Mouse (Mus musculus) kidney, postnatal 0 days (tissue): Measurements from ENCODE around the gene Loxl4. TPM values are rescaled to one million over a fixed set of nuclear protein-coding genes. Genes with fewer than 3 reads are reported as not detected.
A peak's percentile ranks its signal among the peaks of the same experiment; 100 is the strongest.

ENCODE experiments used
- ATAC-seq: fragments of 200-750 bp; cut with Nextera tagmentation; replicated peaks from 2 replicates; pipeline ENCODE4 v1.8.0; 2017; ENCODE audit warnings: low read depth, moderate number of reproducible peaks, moderate TSS enrichment, moderate library complexity; ENCODE audit not compliant: low FRiP score
- DNase-seq: peaks from one replicate; pipeline ENCODE4 v3.0.0-alpha.2; 2016; ENCODE audit warnings: low spot score
- H3K27ac ChIP-seq: fragments of 300-500 bp; sonication (generic); 2 replicates; pipeline ENCODE4 v1.5.1; 2014; ENCODE audit warnings: mild to moderate bottlenecking
- H3K27me3 ChIP-seq: fragments of 300-500 bp; sonication (generic); 2 replicates; pipeline ENCODE4 v1.6.1; 2014; ENCODE audit warnings: low read length, mixed read lengths; ENCODE audit not compliant: insufficient read depth
- H3K36me3 ChIP-seq: fragments of 300-500 bp; sonication (generic); 2 replicates; pipeline ENCODE4 v1.6.1; 2014; ENCODE audit warnings: low read length, mixed read lengths; ENCODE audit not compliant: insufficient read depth
- H3K4me1 ChIP-seq: fragments of 300-500 bp; sonication (generic); replicated peaks from 2 replicates; pipeline ENCODE4 v1.6.1; 2014; ENCODE audit warnings: antibody characterized with exemption, low read length, mixed read lengths; ENCODE audit not compliant: insufficient read depth
- H3K4me2 ChIP-seq: fragments of 300-500 bp; sonication (generic); 2 replicates; pipeline ENCODE4 v1.6.1; 2014; ENCODE audit warnings: mild to moderate bottlenecking, low read length, moderate library complexity, mixed read lengths
- H3K4me3 ChIP-seq: fragments of 300-500 bp; sonication (generic); replicated peaks from 2 replicates; pipeline ENCODE4 v1.5.1; 2014; ENCODE audit warnings: low read depth, low read length
- H3K9ac ChIP-seq: fragments of 300-500 bp; sonication (generic); 2 replicates; pipeline ENCODE4 v1.6.1; 2014; ENCODE audit warnings: low read depth, low read length
- H3K9me3 ChIP-seq: fragments of 300-500 bp; sonication (generic); replicated peaks from 2 replicates; pipeline ENCODE4 v1.6.1; 2016; ENCODE audit warnings: low read length, inconsistent platforms, mixed read lengths
- CTCF ChIP-seq: IDR thresholded peaks from 2 replicates; pipeline ENCODE4 v1.5.1; 2016; ENCODE audit warnings: antibody characterized with exemption, low read depth, mild to moderate bottlenecking, moderate library complexity
- WGBS: fragments of 180-500 bp; shearing (Covaris S2); extraction: QIAGEN DNeasy Blood & Tissue Kit; methylation state at CpG from one replicate; pipeline ENCODE4 v1.1.7; 2014; 5-methylcytosine and 5-hydroxymethylcytosine counted together
- polyA plus RNA-seq: library from polyadenylated mRNA; unstranded; fragments of >200 nt; fragmentation: Nextera tagmentation; extraction: Ambion mirVana; gene quantifications from 2 replicates; pipeline ENCODE4 v1.2.1, GENCODE M21; 2015

The Loxl4 gene
- polyA plus RNA-seq, 1 experiment from 2014 or later, result 1.2 TPM

- no peaks in the 10 kb centered on the region for H3K27me3 ChIP-seq
- H3K4me2 ChIP-seq, result no peak overlapping the region
- H3K9ac ChIP-seq, result no peak overlapping the region
- no peak overlapping the region for H3K27ac ChIP-seq
- no peaks in the 10 kb centered on the region for H3K9me3 ChIP-seq
- TF ChIP-seq CTCF, result no peak
- WGBS, result 85% methylated on average over 4 of the region's 4 CpGs
- H3K36me3 ChIP-seq, result 0 out of 2 replicates have a peak, but pooled peaks cover 12% of the 10 kb centered on the region
- no peaks in the 10 kb centered on the region for H3K4me1 ChIP-seq
- DNase-seq (peak; percentile 8), ATAC-seq (no peak)
- no peak overlapping the region for H3K4me3 ChIP-seq
These were observed 46.2 kb downstream of the Loxl4 start for GRCm38 (mm10) chr19:42566283-42567019.

GRCm38 (mm10) chr19:42563726-42564270, 48.8 kb downstream of the Loxl4 start:
- no peak overlapping the region for H3K9ac ChIP-seq
- no peak for DNase-seq
- no peaks in the 10 kb centered on the region for H3K9me3 ChIP-seq
- no peaks in the 10 kb centered on the region for H3K27me3 ChIP-seq
- H3K27ac ChIP-seq, result no peak overlapping the region
- no peak overlapping the region for H3K4me2 ChIP-seq
- no peak for ATAC-seq
- no peaks in the 10 kb centered on the region for H3K4me1 ChIP-seq
- H3K36me3 ChIP-seq, result 0 out of 2 replicates have a peak, but pooled peaks cover 12% of the 10 kb centered on the region
- H3K4me3 ChIP-seq, result no peak overlapping the region
- 90% methylated on average over 3 of the region's 3 CpGs for WGBS
- no peak for TF ChIP-seq CTCF

GRCm38 (mm10) chr19:42562981-42563380, 49.6 kb downstream of the Loxl4 start:
- 100% methylated on average over 3 of the region's 3 CpGs for WGBS
- no peak overlapping the region for H3K4me3 ChIP-seq
- H3K9me3 ChIP-seq, result no peaks in the 10 kb centered on the region
- no peaks in the 10 kb centered on the region for H3K27me3 ChIP-seq
- H3K36me3 ChIP-seq, result 0 out of 2 replicates have a peak, but pooled peaks cover 12% of the 10 kb centered on the region
- ATAC-seq (no peak), DNase-seq (no peak)
- no peak overlapping the region for H3K4me2 ChIP-seq
- H3K9ac ChIP-seq, result no peak overlapping the region
- H3K4me1 ChIP-seq, result no peaks in the 10 kb centered on the region
- no peak overlapping the region for H3K27ac ChIP-seq
- TF ChIP-seq CTCF, result no peak

GRCm38 (mm10) chr19:42561991-42562390, 50.6 kb downstream of the Loxl4 start:
- H3K4me3 ChIP-seq, result no peak overlapping the region
- DNase-seq, result no peak
- 0 out of 2 replicates have a peak, but pooled peaks cover 12% of the 10 kb centered on the region for H3K36me3 ChIP-seq
- H3K9ac ChIP-seq, result no peak overlapping the region
- no peaks in the 10 kb centered on the region for H3K4me1 ChIP-seq
- no peaks in the 10 kb centered on the region for H3K27me3 ChIP-seq
- TF ChIP-seq CTCF, result no peak
- H3K4me2 ChIP-seq, result no peak overlapping the region
- no peaks in the 10 kb centered on the region for H3K9me3 ChIP-seq
- ATAC-seq, result no peak
- WGBS, result 84% methylated on average over 1 of the region's 1 CpGs
- no peak overlapping the region for H3K27ac ChIP-seq

- Histone ChIP-seq H3K9me3 (no peaks in the 10 kb centered on the region), H3K4me1 (no peaks in the 10 kb centered on the region), H3K36me3 (0 out of 2 replicates have a peak, but pooled peaks cover 8% of the 10 kb centered on the region), H3K4me2 (no peak overlapping the region), H3K4me3 (no peak overlapping the region), H3K27ac (no peak overlapping the region), H3K27me3 (no peaks in the 10 kb centered on the region), H3K9ac (no peak overlapping the region)
- DNase-seq (no peak), ATAC-seq (no peak)
- 85% methylated on average over 3 of the region's 3 CpGs for WGBS
- TF ChIP-seq CTCF, result no peak
These were observed 53.9 kb downstream of the Loxl4 start for GRCm38 (mm10) chr19:42558701-42559100.

Other genes starting within 250 kb of the Loxl4 start
- gene Crtac1, start 181.0 kb downstream of the Loxl4 start, polyA plus RNA-seq, result 2.6 and 3.5 TPM in 2 replicates
- 20.1 and 21.2 TPM in 2 replicates for gene R3hcc1l, start 94.1 kb downstream of the Loxl4 start, polyA plus RNA-seq
- 11.0 and 14.2 TPM in 2 replicates for gene Pyroxd2, start 140.0 kb upstream of the Loxl4 start, polyA plus RNA-seq
- 12.9 and 13.8 TPM in 2 replicates for gene Hps1, start 167.2 kb upstream of the Loxl4 start, polyA plus RNA-seq